Mouse (Mus musculus): Measurements from ENCODE around the gene Gpr18. TPM values are rescaled to one million over a fixed set of nuclear protein-coding genes. Genes with fewer than 3 reads are reported as not detected.

The Gpr18 gene
- total RNA-seq, 2 experiments from 2014 or later: 0.33 to 0.46 TPM

DNA sequence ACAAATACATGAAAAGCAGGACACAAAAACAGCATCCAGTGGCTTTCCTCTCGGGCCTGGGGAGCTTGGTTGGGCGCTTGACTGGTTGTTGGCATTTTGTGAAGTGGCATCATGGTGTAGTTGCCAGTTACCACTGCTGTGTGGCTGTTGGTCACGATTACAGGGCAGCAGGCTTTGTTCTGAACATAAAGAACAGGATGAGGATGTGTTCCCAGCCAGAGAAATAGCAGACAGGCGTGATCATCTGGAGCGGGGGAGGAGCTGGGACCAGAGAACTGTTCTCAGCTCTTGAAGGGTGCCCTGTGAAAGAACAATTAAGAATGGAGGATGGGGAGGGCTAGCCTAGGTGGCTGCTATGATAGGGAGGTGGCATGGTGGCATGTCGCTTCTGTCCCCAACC lies 11.3 kb upstream of the Gpr18 start:
- DNase-seq: no peak
- intact Hi-C loops (cut with DNase I): loop anchor here (5.0 kb wide), 1 partner anchor 205 kb away; no protein-coding TSS in a partner anchor

GRCm38 (mm10) chr14:121924876-121925275 lies 9.3 kb upstream of the Gpr18 start:
- intact Hi-C loops (cut with DNase I): loop anchor here (5.0 kb wide), 1 partner anchor 207 kb away; no protein-coding TSS in a partner anchor
- DNase-seq: no peak

DNA sequence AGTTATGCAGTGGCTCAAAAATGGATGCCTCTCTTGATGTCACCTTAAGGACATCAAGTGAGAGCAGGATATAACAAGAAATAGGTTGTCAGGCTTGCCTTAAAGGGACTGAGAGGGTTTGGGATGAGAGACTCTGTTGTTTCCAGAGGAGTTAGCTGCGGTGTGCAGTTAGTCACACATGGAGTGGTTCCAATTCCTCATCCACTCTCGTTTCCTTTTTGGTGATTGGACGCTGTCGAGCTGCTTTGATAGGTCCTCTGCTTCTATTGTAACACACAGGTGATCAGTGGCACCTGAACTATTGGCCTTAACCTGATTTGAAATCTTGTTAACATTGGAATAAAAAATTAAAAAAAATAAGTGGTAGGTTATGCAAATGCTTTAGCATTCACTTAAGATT lies 7.2 kb upstream of the Gpr18 start:
- intact Hi-C loops (cut with DNase I): no loop called here
- DNase-seq: no peak

- intact Hi-C loops (cut with DNase I): no loop called here
- no peak for DNase-seq
Measured at GRCm38 (mm10) chr14:121922016-121922415, 6.4 kb upstream of the Gpr18 start.

GRCm38 (mm10) chr14:121920511-121921124 lies 5.0 kb upstream of the Gpr18 start:
- intact Hi-C loops (cut with DNase I): no loop called here
- DNase-seq: no peak

- no peak for DNase-seq
- intact Hi-C loops (cut with DNase I): loop anchor here (1.0 kb wide), 1 partner anchor 54 kb away; no protein-coding TSS in a partner anchor
Measured at GRCm38 (mm10) chr14:121919752-121920151, 4.2 kb upstream of the Gpr18 start.

DNA sequence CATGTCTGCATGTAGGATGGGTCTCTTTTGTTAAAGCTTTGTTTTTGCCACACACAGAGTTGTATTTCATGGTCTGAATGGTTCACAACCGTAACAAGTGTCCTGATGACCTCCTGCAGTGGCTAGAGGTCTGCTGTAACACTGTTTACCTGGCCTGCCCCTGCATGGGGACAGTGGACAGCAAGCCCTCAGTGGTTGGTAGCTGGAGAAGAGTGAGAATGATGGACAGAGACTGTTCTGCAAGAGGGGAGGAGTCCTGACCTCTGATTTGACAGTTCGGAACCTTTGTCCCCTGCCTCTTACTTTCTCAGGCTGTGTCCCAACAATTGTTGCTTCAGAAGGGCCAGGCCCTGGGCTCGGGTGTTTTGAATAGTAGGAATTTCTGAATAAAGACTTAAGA lies 2.7 kb upstream of the Gpr18 start:
- no peak for DNase-seq
- intact Hi-C loops (cut with DNase I): no loop called here

DNA sequence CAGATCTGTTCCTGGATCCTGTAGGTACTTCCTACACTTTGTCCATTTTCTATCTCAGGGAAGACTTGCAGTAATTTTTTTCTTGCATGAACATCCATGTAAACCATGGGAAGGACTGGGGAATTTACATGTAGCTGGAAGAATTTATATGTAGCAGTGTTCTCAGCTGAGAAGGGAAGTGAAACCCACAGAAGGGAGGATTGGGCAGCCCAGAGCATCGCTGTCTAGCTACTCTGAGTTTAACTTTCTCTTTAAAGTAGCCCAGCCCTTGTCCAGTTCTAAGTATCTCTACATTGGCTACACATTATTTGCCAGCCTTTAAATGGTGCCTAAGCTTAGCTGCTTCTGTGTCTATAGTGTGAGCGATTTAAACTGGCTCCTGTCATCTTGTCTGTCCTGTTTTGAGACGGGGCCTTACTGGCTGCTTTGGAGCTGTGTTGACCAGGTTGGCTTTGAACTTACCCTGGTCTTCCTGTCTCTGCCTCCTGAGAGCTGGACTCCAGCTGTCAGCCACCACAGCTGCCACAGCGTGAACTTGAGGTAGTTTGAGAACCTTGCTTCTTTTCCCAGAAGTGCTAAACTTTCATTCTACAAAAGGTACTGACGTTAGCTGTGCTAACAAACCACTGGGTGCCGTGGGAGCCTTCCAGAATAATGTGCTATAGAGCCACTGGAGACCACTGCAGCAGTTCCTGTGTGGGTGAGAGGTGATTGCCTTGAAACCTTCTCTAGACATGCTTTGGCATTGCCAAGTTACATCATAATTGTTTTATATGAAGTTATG lies 922 bp upstream of the Gpr18 start:
- intact Hi-C loops (cut with DNase I): no loop called here

DNA sequence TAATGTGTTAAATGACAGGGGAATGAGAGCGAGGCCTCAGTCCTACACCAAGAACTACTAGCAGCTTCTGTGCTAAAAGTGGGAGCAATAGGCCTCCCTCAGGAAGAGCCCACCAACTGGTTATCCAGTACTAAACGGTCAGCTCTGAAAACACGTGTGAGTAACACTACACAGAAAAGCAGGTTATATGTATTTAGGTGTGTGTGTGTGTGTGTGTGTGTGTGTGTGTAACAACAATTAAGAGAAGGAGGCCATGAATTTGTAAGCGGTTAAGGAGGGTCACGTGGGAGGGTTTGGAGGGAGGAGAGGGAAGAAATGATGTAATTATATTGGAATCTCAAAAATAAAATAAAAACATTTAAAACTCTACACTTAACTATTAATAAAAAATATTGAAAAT lies 438 bp downstream of the Gpr18 start:
- DNase-seq: no peak
- intact Hi-C loops (cut with DNase I): no loop called here

More for the DNA sequence above, 922 bp upstream of the Gpr18 start:
- no peak for DNase-seq

DNA sequence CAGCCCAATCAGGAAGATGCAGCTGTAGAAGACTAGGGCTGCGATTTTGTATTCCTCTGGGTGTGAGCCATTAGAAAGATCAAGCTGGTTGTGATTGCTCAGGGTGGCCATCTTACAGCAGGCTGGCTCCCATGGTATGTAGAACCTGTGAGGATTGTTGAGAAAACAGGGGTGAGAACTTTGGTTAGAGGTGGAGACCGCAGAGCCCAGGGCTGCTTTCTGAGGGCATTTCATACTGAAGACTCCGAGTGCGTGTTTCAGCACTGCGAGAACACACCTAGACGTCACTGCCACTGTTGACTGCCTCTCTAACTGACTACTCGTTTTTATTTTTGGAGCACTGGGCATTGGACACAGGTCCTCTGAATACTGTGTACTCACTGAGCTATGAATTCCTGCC lies 3.1 kb downstream of the Gpr18 start:
- intact Hi-C loops (cut with DNase I): no loop called here
- DNase-seq: no peak

DNA sequence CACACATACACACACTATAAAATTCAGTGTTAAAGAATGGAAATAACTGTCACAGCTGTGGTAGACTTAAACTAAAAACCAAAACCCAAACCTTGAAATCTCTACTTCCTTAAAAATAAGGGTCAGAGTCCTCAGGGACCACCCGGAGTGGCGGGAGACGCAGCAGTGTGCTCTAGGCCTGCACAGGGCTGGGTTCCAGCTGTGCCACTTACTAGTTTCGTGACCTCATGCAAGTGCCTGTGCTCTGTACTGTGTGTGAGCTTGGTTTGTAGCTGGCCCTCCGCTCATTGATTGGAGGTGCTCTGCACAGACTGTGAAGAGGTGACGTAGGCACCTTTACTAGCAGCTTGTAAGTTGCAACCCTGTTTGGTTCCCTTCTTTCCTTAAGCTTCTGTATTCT lies 5.7 kb downstream of the Gpr18 start:
- DNase-seq: no peak
- intact Hi-C loops (cut with DNase I): no loop called here

DNA sequence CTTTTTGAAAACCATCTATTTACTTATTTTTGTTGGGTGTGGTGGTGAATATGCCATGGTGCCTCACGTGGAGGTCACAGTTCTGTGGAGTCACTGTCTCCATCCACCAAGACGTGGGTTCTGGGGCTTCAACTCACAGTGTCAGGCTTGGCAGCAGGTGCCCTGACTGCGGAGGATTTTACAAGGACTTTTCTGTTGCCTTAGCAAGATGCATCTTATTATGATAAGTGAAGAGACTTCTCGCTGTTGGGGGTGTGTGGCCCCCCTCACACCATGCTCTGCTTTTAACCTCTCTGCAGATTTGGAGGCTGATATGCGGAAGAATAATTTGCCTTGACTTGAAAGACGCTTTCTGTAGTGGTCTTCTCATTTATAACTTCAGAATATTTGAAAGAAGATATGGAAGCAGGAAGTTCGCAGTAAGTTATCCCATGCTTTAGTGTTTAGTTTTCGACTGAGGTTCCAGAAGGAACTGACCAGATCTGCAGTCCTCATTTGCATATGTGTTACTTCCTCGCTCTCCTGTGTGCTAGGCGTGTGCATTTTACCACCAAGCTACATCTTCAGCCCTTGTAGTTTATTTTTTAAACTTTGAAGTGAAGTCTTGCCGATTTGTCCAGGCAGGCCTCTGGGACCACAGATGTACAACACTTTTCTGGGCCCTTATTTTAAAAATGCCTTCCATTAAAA lies 8.4 kb downstream of the Gpr18 start:
- intact Hi-C loops (cut with DNase I): no loop called here

DNA sequence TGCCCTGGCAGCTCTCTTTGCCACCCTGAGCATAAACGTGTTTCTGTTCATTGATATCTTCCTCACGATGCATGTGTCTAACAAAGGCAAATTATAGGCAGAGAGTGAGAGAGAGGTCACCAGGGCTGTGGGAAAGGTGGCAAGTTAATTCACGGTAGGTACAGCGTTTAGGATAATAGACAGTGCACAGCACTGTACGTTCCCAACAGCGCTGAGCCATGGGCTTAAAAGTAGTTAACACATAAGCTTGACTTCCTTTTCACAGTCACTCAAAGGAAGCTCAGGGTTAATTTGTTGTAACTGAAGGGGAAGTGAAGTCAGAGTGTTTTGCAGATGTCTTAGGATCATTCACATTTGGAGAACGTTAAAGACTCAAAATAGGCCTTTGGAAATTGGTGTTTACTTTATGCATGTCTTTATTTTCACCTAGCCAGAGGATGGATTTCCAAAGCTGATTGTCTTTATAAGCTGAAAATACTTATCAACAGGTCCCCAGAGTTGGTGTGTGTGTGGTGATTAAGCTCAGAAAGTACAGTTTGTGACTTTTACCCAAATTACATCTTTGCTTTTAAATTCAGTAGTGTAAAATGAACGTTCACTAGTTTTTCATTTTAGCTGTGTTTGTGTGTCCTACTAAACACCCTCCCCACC lies 9.1 kb downstream of the Gpr18 start:
- DNase-seq: no peak
- intact Hi-C loops (cut with DNase I): no loop called here

More for the DNA sequence above, 8.4 kb downstream of the Gpr18 start:
- no peak for DNase-seq

- intact Hi-C loops (cut with DNase I): no loop called here
Measured at GRCm38 (mm10) chr14:121904754-121905153, 10.8 kb downstream of the Gpr18 start.

GRCm38 (mm10) chr14:121903381-121903876 lies 12.2 kb downstream of the Gpr18 start:
- DNase-seq: no peak
- intact Hi-C loops (cut with DNase I): no loop called here

More at GRCm38 (mm10) chr14:121904754-121905153, 10.8 kb downstream of the Gpr18 start:
- DNase-seq: no peak

DNA sequence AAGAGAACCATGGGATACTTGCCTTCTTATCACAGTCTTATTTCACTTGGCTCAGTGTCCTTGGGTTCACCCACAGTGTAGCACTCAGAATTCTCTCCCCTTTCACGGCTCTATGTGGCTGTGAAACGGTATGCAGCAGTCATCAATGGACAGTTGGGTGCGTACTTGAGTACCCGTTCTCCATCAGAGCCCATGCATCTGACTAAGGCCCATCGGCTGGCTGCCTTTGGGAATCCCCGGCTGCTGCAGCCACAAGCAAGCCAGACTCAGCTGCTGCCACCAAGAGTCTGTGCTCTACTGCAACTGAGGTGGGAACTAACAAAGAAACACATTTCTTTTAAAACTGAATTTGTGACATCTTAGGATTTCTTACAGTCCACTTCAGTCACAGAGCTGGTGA lies 14.1 kb downstream of the Gpr18 start:
- no peak for DNase-seq
- intact Hi-C loops (cut with DNase I): no loop called here

DNA sequence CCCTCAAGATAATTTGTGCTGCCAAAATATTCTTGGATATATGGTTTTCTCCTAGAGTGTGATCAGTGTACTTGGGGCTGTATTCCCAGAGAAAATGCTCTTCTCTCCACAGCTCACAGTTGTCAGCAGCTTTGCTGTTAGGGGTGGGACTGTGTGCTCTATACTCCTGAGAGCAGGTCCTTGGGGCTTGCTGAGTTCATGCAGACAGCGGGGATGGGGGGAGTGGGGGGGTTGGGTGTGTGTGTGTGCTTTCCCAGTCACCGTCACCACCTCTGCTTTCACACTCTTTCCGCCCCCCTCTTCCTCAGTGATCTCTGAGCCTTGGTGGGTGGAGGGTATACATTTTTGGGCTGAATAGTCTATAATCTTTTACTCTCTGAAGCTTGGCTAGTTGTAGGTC lies 16.5 kb downstream of the Gpr18 start:
- intact Hi-C loops (cut with DNase I): no loop called here
- no peak for DNase-seq

DNA sequence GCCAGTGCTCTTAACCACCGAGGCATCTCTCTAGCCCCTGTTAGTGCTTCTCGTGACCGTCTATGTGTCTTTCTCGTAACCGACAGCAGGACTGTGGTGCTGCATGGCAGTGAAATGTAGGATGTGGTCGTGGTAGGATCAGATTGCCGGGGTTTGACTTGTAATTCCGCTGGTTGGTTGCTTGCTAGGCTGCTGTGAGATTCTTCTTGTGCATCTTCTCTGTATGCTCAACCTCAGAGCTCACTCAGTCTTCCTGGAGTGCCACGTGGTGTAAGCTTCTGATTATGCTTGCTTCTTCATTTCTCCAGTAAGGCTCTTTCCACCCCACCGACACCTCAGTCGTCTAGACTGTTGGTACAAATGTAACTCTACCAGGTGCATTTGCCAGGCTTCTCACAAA lies 17.1 kb downstream of the Gpr18 start:
- intact Hi-C loops (cut with DNase I): no loop called here
- no peak for DNase-seq

- intact Hi-C loops (cut with DNase I): no loop called here
Measured at GRCm38 (mm10) chr14:121897773-121898172, 17.8 kb downstream of the Gpr18 start.

GRCm38 (mm10) chr14:121896126-121897090 lies 19.2 kb downstream of the Gpr18 start:
- intact Hi-C loops (cut with DNase I): no loop called here
- no peak for DNase-seq

More at GRCm38 (mm10) chr14:121897773-121898172, 17.8 kb downstream of the Gpr18 start:
- DNase-seq: no peak

Measured in heart, postnatal 36 days (tissue).